Mouse (Mus musculus): ENCODE measurements around the gene Pdcd1lg2.

DNA sequence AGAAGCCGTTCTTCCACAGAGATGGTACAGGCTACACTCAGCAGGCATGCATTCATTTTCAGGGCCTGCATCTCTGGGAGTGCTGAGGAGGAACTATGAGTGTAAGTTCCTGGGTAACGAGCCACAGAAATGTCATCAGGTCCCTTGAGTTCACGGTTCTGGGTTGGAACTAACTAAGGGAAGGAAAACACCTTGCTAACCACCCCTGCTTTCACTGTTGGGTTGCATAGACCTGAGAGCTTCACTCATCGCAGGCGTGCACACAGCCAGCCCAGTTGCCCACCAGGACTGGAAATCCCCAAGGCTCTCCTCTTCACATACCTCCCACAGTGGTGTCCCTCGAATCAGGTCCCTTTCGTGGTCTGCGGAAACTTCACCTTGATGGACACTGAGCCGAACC lies 35.8 kb upstream of the Pdcd1lg2 start:
- no peak for TF ChIP-seq CTCF (IDR thresholded peaks at IDR 0.05; ENCODE audit: control insufficient read depth, insufficient read depth, insufficient replicate concordance, low read depth, low read length)
- TF ChIP-seq POLR2A (IDR thresholded peaks at IDR 0.05; ENCODE audit: control insufficient read depth, low read depth, low read length): no peak

All from testis, adult 2 months (tissue).